Mouse (Mus musculus): ENCODE data around the gene Ascl1. TPM values are rescaled to one million over a fixed set of nuclear protein-coding genes. Genes with fewer than 3 reads are reported as not detected.

Gene Ascl1
- not detected in 4 replicates for total RNA-seq (2023; ENCODE audit: inconsistent age)

GRCm38 (mm10) chr10:87493576-87493975 lies at the start of gene Ascl1:
Gene Ascl1 (minus strand): TSS chr10:87493660.

GRCm38 (mm10) chr10:87521646-87522045 lies 28.2 kb upstream of the Ascl1 start, which contains the start of gene Pah:
Gene Pah (plus strand): TSS chr10:87521795.

Other genes with a start within 250 kb of the Ascl1 start
- not detected in 4 replicates for gene Pah, start 28.1 kb upstream of the Ascl1 start, total RNA-seq (2023; ENCODE audit: inconsistent age)

All from B cell, adult (primary cell).